Mouse (Mus musculus) heart, embryonic 12.5 days (tissue): Measurements from ENCODE around the gene Tmem251. TPM values are rescaled to one million over a fixed set of nuclear protein-coding genes. Genes with fewer than 3 reads are reported as not detected.

Experiments used
- ATAC-seq: fragments of 200-750 bp; cut with Nextera tagmentation; 2 replicates; pipeline ENCODE4 v1.8.0; 2017; ENCODE audit warnings: moderate TSS enrichment, moderate library complexity; ENCODE audit not compliant: insufficient number of reproducible peaks, low FRiP score
- H3K27ac ChIP-seq: fragments of 300-500 bp; sonication (generic); 2 replicates; pipeline ENCODE4 v1.5.1; 2016; ENCODE audit warnings: mild to moderate bottlenecking, moderate library complexity; ENCODE audit not compliant: poor library complexity, severe bottlenecking
- H3K27me3 ChIP-seq: fragments of 300-500 bp; sonication (generic); replicated peaks from 2 replicates; pipeline ENCODE4 v1.6.1; 2016; ENCODE audit warnings: mild to moderate bottlenecking, moderate library complexity
- H3K36me3 ChIP-seq: fragments of 300-500 bp; sonication (generic); 2 replicates; pipeline ENCODE4 v1.6.1; 2016; ENCODE audit warnings: mild to moderate bottlenecking, moderate library complexity
- H3K4me1 ChIP-seq: fragments of 300-500 bp; sonication (generic); replicated peaks from 2 replicates; pipeline ENCODE4 v1.6.1; 2016; ENCODE audit warnings: mild to moderate bottlenecking
- H3K4me2 ChIP-seq: fragments of 300-500 bp; sonication (generic); 2 replicates; pipeline ENCODE4 v1.6.1; 2016; ENCODE audit warnings: mild to moderate bottlenecking, moderate library complexity
- H3K4me3 ChIP-seq: fragments of 300-500 bp; sonication (generic); 2 replicates; pipeline ENCODE4 v1.5.1; 2016; ENCODE audit warnings: mild to moderate bottlenecking
- H3K9ac ChIP-seq: fragments of 300-500 bp; sonication (generic); 2 replicates; pipeline ENCODE4 v1.6.1; 2016; ENCODE audit warnings: mild to moderate bottlenecking, moderate library complexity
- H3K9me3 ChIP-seq: fragments of 300-500 bp; sonication (generic); replicated peaks from 2 replicates; pipeline ENCODE4 v1.6.1; 2016; ENCODE audit warnings: mild to moderate bottlenecking, moderate library complexity
- WGBS: fragments of 180-500 bp; shearing (Covaris S2); methylation state at CpG from one replicate; pipeline ENCODE4 v1.1.7; 2016; 5-methylcytosine and 5-hydroxymethylcytosine counted together
- polyA plus RNA-seq: library from polyadenylated mRNA; unstranded; fragments of >200 nt; fragmentation: Nextera tagmentation; extraction: Ambion mirVana; gene quantifications from 2 replicates; pipeline ENCODE4 v1.2.1, GENCODE M21; 2016

Gene Tmem251
- polyA plus RNA-seq, 1 experiment from 2014 or later: 8.2 TPM

DNA sequence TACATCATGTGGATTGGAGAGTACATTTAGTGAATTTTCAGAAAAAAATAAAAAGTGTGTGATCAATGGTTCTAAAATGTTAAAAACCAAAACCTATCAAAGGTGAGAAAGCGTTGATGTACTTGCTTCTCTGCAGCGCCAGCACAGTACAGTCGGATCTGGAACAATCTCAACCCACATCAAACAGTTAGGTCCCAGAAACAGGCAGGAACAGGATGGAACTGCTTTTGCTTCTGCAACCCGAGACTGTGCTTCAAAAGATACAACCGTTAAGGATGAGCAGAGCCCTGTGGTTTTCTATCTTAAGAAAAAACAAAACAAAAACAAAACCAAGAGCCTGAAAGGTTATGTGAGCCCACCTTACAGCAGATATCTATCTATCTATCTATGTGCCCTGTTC, 39.3 kb downstream of the Tmem251 start:
- peaks cover 48% of the 10 kb centered on the region for H3K36me3 ChIP-seq
- no peak overlapping the region for H3K27ac ChIP-seq
- 89% methylated on average over 5 of the region's 5 CpGs for WGBS
- H3K4me2 ChIP-seq: no peak overlapping the region
- H3K4me1 ChIP-seq: peaks cover 13% of the 10 kb centered on the region; the same call in 1 of the 2 replicates
- H3K27me3 ChIP-seq: no peaks in the 10 kb centered on the region
- H3K9ac ChIP-seq: no peak overlapping the region
- H3K9me3 ChIP-seq: no peaks in the 10 kb centered on the region
- no peak for ATAC-seq
- no peak overlapping the region for H3K4me3 ChIP-seq

DNA sequence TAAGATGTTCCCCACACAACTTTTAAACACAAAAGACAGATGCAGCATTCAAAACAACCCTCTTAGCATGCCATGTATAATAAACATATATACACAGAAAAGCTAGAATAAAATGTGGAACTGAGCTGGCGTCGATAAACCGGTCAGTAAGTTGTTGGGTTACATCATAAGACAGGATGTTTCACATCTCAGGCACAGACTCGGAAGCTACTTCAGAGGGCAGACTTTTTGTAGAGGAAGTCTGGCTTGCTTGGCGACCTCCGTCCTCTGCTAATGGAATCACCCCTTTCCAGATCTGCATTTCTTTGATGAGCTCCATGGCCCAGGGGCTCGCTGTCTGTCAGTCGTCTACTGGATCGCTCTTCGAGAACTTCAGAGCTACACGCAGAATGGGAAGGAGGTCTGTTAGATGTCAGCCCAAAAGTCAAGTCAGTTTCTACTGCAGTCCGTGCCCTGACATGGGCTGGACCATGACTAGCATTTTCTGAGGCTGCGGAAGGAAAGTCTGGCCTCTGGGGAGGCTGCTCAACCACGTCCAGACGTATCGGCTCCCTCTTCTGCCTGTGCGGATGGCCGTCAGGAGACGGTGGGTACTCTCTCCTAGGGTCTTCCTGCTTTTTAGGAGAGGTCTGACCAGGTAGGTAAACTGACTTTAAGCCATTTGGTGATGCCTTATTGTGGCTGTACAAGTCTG, 41.5 kb downstream of the Tmem251 start:
- H3K4me1 ChIP-seq: 0 out of 2 replicates have a peak, but pooled peaks cover 7% of the 10 kb centered on the region
- H3K27me3 ChIP-seq: no peaks in the 10 kb centered on the region
- WGBS: 86% methylated on average over 19 of the region's 19 CpGs
- H3K4me3 ChIP-seq: no peak overlapping the region
- ATAC-seq: no peak
- peaks cover 57% of the 10 kb centered on the region for H3K36me3 ChIP-seq
- no peak overlapping the region for H3K9ac ChIP-seq
- H3K27ac ChIP-seq: no peak overlapping the region
- H3K9me3 ChIP-seq: no peaks in the 10 kb centered on the region
- H3K4me2 ChIP-seq: no peak overlapping the region

DNA sequence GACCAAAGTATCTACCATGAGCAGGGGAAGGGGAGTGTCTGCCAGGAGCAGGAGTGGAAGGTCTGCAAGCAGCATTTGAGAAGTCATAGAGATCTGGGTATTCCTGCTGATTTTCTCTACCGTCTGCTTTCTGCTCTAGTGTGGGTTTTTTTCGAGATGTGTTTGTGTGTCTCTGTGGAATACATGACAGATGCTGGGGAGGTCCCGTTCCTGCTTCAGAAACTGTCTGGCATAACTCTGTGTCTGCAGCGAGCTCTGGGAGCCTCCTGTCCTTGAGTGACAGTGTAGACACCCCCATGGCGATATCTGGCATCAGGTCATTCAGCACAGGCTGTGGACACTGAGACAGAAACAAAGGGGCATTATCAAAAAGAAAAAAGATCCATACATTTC, 42.0 kb downstream of the Tmem251 start:
- H3K4me2 ChIP-seq: no peak overlapping the region
- H3K4me1 ChIP-seq: 0 out of 2 replicates have a peak, but pooled peaks cover 7% of the 10 kb centered on the region
- H3K27ac ChIP-seq: no peak overlapping the region
- H3K27me3 ChIP-seq: no peaks in the 10 kb centered on the region
- ATAC-seq: no peak
- no peak overlapping the region for H3K9ac ChIP-seq
- H3K4me3 ChIP-seq: no peak overlapping the region
- peaks cover 62% of the 10 kb centered on the region for H3K36me3 ChIP-seq
- 82% methylated on average over 5 of the region's 5 CpGs for WGBS
- no peaks in the 10 kb centered on the region for H3K9me3 ChIP-seq

GRCm38 (mm10) chr12:102787927-102788326, 44.4 kb downstream of the Tmem251 start:
- Histone ChIP-seq H3K9ac (no peak overlapping the region), H3K27me3 (no peaks in the 10 kb centered on the region), H3K4me3 (no peak overlapping the region), H3K4me1 (no peaks in the 10 kb centered on the region), H3K36me3 (peaks cover 74% of the 10 kb centered on the region), H3K4me2 (no peak overlapping the region), H3K9me3 (no peaks in the 10 kb centered on the region), H3K27ac (no peak overlapping the region)
- no peak for ATAC-seq
- WGBS: 88% methylated on average over 7 of the region's 7 CpGs

Other genes with a start within 250 kb of the Tmem251 start
- 0.26 TPM in 1 of 2 replicates, not detected in the other for gene Chga, start 188.8 kb upstream of the Tmem251 start, polyA plus RNA-seq
- gene Itpk1, start 38.8 kb upstream of the Tmem251 start, polyA plus RNA-seq: 5.5 and 6.9 TPM in 2 replicates
- 17.4 and 18.6 TPM in 2 replicates for gene Moap1, start 101 bp upstream of the Tmem251 start, polyA plus RNA-seq
- gene Gm28051, start 14.0 kb downstream of the Tmem251 start, polyA plus RNA-seq: not detected in 2 replicates
- 24.4 and 25.2 TPM in 2 replicates for gene Gon7, start 14.0 kb downstream of the Tmem251 start, polyA plus RNA-seq
- 34.7 and 35.1 TPM in 2 replicates for gene Ubr7, start 14.2 kb downstream of the Tmem251 start, polyA plus RNA-seq
- 19.1 and 19.5 TPM in 2 replicates for gene Gm20604, start 14.9 kb downstream of the Tmem251 start, polyA plus RNA-seq
- 18.4 and 23.2 TPM in 2 replicates for gene Btbd7, start 134.7 kb downstream of the Tmem251 start, polyA plus RNA-seq
- gene Cox8c, start 155.6 kb downstream of the Tmem251 start, polyA plus RNA-seq: not detected in 2 replicates
- 0.09 and 0.18 TPM in 2 replicates for gene Unc79, start 205.1 kb downstream of the Tmem251 start, polyA plus RNA-seq